Mouse (Mus musculus) brain, embryonic 18.5 days (tissue): ENCODE results near the gene Col4a1.
A peak's percentile ranks its signal among the peaks of the same experiment; 100 is the strongest.

Experiments used
- DNase-seq: peaks from one replicate; pipeline ENCODE4 v3.0.0-alpha.2; 2012; ENCODE audit warnings: low read depth, low spot score

Col4a1 gene

GRCm38 (mm10) chr8:11266471-11266870 is 46.2 kb downstream of the Col4a1 start:
- DNase-seq: no peak

GRCm38 (mm10) chr8:11265971-11266370 is 46.7 kb downstream of the Col4a1 start:
- DNase-seq: no peak

- DNase-seq: no peak
These were observed 48.8 kb downstream of the Col4a1 start for GRCm38 (mm10) chr8:11263848-11264247.

- DNase-seq: no peak
These were observed 50.4 kb downstream of the Col4a1 start for GRCm38 (mm10) chr8:11262031-11262735.

- no peak for DNase-seq
These were observed 52.6 kb downstream of the Col4a1 start for GRCm38 (mm10) chr8:11259832-11260615.

- no peak for DNase-seq
These were observed 54.0 kb downstream of the Col4a1 start for GRCm38 (mm10) chr8:11258517-11259136.

- DNase-seq: no peak
These were observed 55.3 kb downstream of the Col4a1 start for GRCm38 (mm10) chr8:11257079-11258017.

- no peak for DNase-seq
These were observed 56.2 kb downstream of the Col4a1 start for GRCm38 (mm10) chr8:11256405-11256804.

- no peak for DNase-seq
These were observed 56.9 kb downstream of the Col4a1 start for GRCm38 (mm10) chr8:11255680-11256079.

GRCm38 (mm10) chr8:11254914-11255530 is 57.6 kb downstream of the Col4a1 start:
- DNase-seq: no peak

GRCm38 (mm10) chr8:11254510-11254909 is 58.1 kb downstream of the Col4a1 start:
- DNase-seq: no peak

- peak; percentile 26 for DNase-seq
These were observed 59.1 kb downstream of the Col4a1 start for GRCm38 (mm10) chr8:11253556-11253955.

GRCm38 (mm10) chr8:11253041-11253440 is 59.6 kb downstream of the Col4a1 start:
- DNase-seq: no peak

- no peak for DNase-seq
These were observed 60.3 kb downstream of the Col4a1 start for GRCm38 (mm10) chr8:11252235-11252774.

- DNase-seq: no peak
These were observed 62.5 kb downstream of the Col4a1 start for GRCm38 (mm10) chr8:11250149-11250548.

GRCm38 (mm10) chr8:11249541-11250058 is 63.0 kb downstream of the Col4a1 start:
- DNase-seq: peak; percentile 16

- no peak for DNase-seq
These were observed 63.9 kb downstream of the Col4a1 start for GRCm38 (mm10) chr8:11248712-11249111.

- DNase-seq: no peak
These were observed 71.1 kb downstream of the Col4a1 start for GRCm38 (mm10) chr8:11241488-11241887.

- DNase-seq: no peak
These were observed 77.8 kb downstream of the Col4a1 start for GRCm38 (mm10) chr8:11234879-11235210.

- DNase-seq: no peak
These were observed 78.3 kb downstream of the Col4a1 start for GRCm38 (mm10) chr8:11234151-11234878.
